Mouse (Mus musculus) thymus, postnatal 10 days (tissue): Measurements from ENCODE around the gene Elmo2.

ENCODE experiments used
- DNase-seq, 2 experiments: peaks; one replicate each; pipeline ENCODE4 v3.0.0; 2021; ENCODE audit warnings: low spot score in 2 of 2

Gene Elmo2

DNA sequence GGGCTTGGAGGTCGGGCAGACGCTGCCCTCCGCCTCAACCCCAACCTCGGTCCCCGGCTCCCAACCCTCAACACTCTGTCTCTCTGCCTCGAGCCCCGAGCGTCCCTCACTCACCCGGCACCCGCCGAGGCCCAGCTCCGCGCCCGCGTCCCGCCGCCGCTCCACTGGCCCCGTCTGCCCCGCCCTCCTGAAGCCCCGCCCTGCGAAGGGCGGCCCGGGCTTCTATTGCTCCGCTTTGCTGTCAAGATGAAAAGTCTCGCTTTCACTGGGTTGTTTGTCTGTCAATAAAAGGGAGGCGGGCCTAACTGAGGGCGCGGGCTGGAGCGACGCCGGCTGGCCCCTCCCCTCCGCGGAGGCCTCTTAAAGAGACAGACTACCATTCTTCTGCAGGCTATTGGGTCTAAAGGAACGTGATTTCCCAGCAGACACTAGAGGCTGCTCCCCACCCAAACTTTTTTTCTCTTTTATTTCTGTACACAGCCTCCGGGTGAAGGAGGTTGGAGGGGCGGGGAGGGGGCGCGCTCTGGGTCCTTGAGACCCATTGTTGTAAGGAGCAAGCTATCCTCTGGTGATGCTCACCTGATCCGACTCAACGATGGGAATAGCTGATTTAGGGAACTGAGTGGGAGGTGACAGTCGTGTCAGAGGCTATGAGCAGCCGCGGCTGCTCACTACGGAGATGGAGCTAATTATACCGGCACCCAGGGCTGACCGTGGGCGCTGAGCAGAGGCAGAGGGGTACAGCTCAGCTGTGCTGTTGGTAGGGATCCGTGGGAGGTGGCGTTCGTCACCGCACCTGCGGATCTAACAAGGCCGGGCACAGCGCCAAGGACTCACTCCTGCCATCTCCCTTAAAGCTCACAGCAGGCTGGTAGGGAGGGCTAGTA lies at the start of gene Elmo2:
Gene Elmo2, minus strand, starts transcription at position 176 of the 887 bp plus-strand sequence.
- peak; percentile 97 to 98 for DNase-seq

DNA sequence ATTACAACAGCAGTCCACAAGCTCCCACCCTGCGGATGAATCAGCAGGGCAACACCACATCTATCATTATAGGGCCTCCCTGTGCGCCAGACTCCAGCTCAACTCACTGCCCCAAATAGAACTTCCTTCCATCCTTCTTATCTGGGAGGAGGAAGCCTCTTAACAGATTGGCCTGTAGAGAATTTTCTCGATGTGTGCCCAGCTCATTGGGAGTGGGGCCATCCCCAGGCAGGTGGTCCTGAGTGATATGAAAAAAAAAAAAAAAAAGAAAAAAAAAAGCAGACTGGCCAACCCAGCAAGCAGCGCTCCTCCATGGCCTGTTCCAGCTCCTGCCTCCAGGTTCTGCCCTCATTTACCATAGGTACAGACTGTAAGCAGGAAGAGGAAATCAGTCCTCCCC lies 49.7 kb upstream of the Elmo2 start:
- no peak for DNase-seq

DNA sequence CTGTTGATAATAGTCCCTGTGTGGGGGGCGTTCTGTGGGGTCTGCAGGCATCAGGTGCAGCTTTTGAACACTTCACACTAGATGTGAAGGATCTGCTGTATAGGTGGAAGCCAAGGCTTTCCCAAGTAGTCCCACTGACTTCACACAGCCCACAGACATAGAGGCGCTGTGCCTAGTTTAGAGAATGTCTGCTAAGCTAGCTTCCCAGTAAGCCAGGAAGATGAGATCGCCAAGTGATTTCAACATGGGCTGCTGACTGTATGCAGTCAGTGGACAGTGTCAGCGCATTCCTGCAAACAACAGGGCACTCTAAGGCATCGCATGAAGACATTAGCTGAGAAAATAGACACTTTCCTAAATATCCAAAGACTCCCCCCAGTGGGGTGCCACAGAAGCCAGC lies 49.2 kb upstream of the Elmo2 start:
- no peak for DNase-seq

DNA sequence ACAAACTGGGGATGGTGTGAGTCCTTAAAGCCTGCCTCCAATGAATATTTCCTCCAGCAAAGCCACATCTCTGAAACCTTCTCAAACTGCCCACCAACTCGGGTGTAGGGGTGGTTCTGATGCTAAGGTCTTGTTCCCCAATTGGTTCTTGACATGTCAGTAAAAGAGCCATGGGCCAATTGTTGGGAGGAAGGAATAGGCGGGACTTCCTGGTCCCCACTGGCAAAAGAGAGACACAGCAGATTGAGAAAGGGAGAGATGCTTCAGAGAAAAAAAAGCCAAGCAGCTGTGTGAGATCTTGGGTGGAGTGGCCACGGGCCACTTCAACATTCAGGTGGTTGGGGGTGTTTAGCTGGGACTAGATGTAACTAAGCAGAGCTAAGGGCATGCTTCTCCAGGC lies 44.8 kb upstream of the Elmo2 start:
- no peak for DNase-seq

- DNase-seq, result no peak
These were observed 44.1 kb upstream of the Elmo2 start for GRCm38 (mm10) chr2:165370348-165370747.

GRCm38 (mm10) chr2:165368496-165368895 lies 42.2 kb upstream of the Elmo2 start, which contains the start of gene Zfp663:
Zfp663 (minus strand) TSS chr2:165368729.
- DNase-seq, result no peak

DNA sequence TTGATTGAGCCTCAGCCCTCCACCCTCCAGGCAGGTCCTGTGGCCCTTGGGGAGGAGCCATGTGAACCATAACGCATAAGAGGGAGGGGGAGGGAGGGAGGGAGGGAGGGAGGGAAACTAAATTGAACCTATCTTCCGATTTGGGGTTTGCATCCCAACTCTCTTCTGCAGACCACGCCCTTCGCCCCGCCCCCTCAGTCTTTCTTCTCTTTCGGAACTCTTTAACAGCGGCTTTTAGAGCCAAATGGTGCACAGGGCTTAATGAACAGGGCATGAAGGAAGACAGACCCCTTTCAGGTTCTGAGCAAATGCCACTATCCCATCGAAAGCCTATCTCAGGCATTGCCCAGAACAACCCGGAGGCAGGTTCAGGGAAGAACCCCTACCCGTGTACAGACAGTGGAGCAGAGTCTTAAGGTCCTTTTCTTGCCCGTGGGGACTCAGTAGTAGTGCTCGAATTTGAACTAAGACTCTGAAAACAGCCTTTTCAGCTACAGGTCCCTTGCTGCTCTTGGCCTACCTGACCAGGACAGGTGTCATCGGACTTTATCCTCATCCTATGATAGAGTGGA lies 41.7 kb upstream of the Elmo2 start:
- DNase-seq, result peak in 1 of 2 experiments; percentile 10

DNA sequence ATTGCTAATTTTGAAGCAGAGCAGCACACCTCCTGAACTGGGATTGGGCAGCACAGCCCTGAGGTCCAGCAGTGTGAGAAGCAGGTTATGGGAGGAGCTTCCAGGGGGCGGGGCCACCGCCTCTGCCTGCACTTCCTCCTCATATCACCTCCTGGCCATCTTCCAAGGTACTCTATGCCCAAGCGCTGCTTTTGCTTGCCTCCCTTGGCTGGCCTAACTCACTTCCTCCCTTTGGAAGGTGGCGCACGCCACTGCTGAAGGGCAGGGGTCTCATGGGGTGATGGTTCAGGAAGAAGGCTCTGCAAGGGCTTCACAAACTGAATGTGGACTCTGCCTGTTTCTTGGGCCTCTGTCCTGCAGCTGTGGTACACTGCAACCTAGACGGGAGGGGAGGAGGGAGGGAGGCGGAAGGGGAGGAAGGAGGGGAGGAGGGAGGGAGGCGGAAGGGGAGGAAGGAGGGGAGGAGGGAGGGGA lies 40.8 kb upstream of the Elmo2 start:
- DNase-seq, result no peak

DNA sequence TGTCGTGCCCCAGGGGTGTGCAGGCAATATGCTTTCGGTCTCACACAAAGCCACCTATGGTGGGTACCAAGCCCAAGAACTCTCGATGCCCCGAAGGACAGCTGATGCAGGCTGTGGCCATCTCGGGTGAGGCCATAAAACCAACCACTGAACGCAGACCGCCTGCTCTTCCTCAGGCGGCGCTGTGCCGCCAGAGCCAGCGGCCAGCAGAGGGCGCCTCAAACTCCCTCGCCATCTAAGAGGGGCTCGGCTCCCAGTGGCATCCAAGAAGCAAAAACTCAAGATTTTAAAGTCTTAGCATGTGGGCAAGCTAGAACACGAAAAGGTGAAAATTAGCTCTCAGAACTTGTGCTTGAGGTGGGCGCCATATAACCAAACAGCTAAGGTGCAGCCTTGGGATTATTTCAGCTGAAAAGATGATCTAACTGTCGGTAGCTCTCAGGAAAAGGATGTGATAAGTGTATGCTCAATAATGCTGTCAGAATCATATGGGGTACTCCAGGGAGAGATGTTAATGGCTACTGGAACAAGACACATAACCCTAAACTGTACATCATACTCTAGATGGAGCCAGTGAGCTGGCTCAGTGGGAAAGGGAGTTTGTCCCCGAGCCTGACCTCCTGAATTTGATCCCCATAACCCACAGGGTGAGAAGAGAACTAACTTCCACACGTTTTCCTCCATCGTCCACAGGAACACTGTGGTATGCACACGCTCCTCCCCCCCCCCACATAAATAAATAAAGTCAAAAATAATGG lies 38.2 kb upstream of the Elmo2 start:
- peak in 1 of 2 experiments; percentile 56 for DNase-seq

GRCm38 (mm10) chr2:165363282-165363681 lies 37.0 kb upstream of the Elmo2 start:
- no peak for DNase-seq

- DNase-seq, result peak in 1 of 2 experiments; percentile 52
These were observed 34.6 kb upstream of the Elmo2 start for GRCm38 (mm10) chr2:165360861-165361260.

- DNase-seq, result no peak
These were observed 25.7 kb upstream of the Elmo2 start for GRCm38 (mm10) chr2:165351828-165352513.

- DNase-seq, result no peak
These were observed 23.2 kb upstream of the Elmo2 start for GRCm38 (mm10) chr2:165349466-165349865.

DNA sequence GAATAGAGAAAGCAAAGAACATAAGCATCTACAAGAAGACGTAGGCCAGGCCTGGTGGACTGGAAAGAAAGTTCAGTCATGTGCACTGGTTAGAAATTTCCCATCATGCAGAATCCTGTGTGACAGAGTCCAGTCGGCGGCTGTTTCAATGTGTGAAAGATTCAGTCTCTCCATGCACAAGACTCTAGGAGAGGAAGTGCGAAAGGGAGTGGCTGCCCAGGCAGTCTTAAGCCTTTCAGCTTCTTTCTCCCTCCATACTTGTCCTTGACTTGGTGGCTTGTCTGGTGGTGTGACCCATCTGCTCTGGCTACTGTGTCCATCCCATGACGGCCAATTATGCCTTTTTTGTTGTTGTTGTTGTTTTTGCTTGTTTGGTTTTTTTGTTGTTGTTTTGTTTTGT lies 19.9 kb upstream of the Elmo2 start:
- DNase-seq, result no peak

GRCm38 (mm10) chr2:165337191-165337590 lies 10.9 kb upstream of the Elmo2 start:
- DNase-seq, result peak in 1 of 2 experiments; percentile 24

- DNase-seq, result no peak
These were observed 6.4 kb upstream of the Elmo2 start for GRCm38 (mm10) chr2:165332610-165333210.

GRCm38 (mm10) chr2:165329703-165330102 lies 3.4 kb upstream of the Elmo2 start:
- no peak for DNase-seq

DNA sequence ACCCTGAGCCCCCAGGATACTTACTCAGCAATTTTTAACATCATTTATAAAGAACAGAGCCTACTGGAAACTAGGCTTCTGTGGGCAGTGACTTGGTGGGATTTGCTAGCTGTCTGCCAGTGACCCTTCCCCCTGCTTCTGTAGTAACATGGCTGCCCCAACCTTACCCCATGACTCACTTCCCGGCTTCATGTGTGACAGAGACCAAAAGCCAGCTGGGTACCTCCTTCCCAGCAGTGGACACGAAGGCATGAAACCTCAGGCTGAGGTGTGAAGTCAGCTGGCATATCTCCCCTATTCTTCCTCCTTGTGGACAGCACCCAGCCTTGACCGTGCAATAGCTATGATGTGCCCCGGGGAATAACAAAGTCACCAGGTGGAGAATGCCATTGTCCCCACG lies 2.5 kb upstream of the Elmo2 start:
- no peak for DNase-seq

- DNase-seq, result no peak
These were observed 1.1 kb upstream of the Elmo2 start for GRCm38 (mm10) chr2:165327386-165327785.

DNA sequence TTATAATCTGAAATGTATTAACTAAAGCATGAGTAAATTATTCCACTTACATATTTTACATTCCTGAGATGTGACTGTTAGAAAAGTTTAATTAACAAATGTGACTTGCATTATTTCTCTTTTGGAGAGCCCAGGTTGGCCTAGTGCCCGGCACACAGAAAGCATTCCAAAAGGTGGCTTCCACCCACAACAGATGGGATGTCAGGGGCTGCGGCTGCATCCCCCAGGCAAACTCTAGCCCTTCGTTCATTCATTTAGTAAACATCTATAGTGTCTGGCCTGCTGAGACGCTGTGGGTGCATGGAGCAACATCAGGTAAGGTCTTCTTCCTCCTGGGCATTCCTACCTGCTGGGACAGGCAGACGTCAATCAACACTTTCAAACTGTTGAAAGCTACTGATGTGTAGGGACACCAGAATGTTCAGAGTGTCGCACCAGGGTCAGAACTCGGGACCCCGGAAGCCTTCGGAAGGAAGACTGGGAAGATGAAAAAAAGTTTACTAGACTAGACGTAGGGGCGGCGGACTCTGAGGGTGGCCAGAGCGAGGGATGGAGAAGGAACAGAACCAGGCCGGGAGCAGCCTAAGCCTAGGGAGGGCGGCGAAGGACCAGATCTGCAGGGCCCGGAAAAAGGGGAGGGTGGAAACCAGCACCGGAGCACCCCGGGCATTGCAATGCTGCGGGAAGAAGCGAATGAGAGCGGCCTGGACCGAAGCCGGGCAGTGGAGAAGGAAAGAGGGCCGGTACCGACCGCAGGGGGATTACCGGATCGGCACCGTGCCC lies 567 bp downstream of the Elmo2 start:
- DNase-seq, result no peak
